Mouse (Mus musculus) CH12.LX (cell line): ENCODE measurements around the gene Myo1a. TPM values are rescaled to one million over a fixed set of nuclear protein-coding genes. Genes with fewer than 3 reads are reported as not detected.

Experiments used
- DNase-seq: peaks from one replicate; pipeline ENCODE4 v3.0.0-alpha.2; 2013; ENCODE audit errors: extremely low read depth
- H3K27ac ChIP-seq: 2 replicates; pipeline ENCODE4 v1.5.1; 2012; ENCODE audit warnings: low read depth, mild to moderate bottlenecking, control low read depth, moderate library complexity; ENCODE audit not compliant: insufficient read depth
- H3K27me3 ChIP-seq: replicated peaks from 2 replicates; pipeline ENCODE3; 2012; ENCODE audit warnings: inconsistent platforms
- H3K36me3 ChIP-seq, 2 experiments: replicated peaks in 1 of 2; 2 replicates each; pipeline versions ENCODE3 to v1.6.1; 2012; ENCODE audit warnings: inconsistent platforms in 1 of 2, low read length in 1 of 2, mild to moderate bottlenecking in 1 of 2, mixed read lengths in 1 of 2, moderate library complexity in 1 of 2; ENCODE audit not compliant: control insufficient read depth in 1 of 2, insufficient read depth in 1 of 2
- H3K4me1 ChIP-seq, 2 experiments: 2 replicates each; pipeline ENCODE4 v1.6.1; 2012; ENCODE audit warnings: inconsistent platforms in 1 of 2, moderate library complexity in 1 of 2; ENCODE audit not compliant: insufficient read depth in 2 of 2, control insufficient read depth in 1 of 2
- H3K4me2 ChIP-seq: 2 replicates; pipeline ENCODE4 v1.6.1; 2012; ENCODE audit warnings: low read depth, mild to moderate bottlenecking, control low read depth; ENCODE audit not compliant: poor library complexity, insufficient read depth, severe bottlenecking
- H3K4me3 ChIP-seq, 3 experiments: fragments of 150-350 bp in 1 of 3; sonication (generic) in 1 of 3; replicated peaks in 1 of 3; 2 replicates each; pipeline versions ENCODE3 to v1.5.1; 2011 to 2012; ENCODE audit warnings: low read depth in 2 of 3, low read length in 2 of 3, mild to moderate bottlenecking in 2 of 3, moderate library complexity in 2 of 3, control low read depth in 1 of 3, improper control_type of control experiment in 1 of 3, inconsistent platforms in 1 of 3, mixed read lengths in 1 of 3; ENCODE audit not compliant: poor library complexity in 1 of 3
- H3K79me2 ChIP-seq: replicated peaks from 2 replicates; pipeline ENCODE4 v1.6.1; 2012; ENCODE audit warnings: mild to moderate bottlenecking, moderate library complexity; ENCODE audit not compliant: control insufficient read depth, poor library complexity, insufficient read depth, severe bottlenecking; ENCODE audit errors: extremely low read depth
- H3K9ac ChIP-seq: 2 replicates; pipeline ENCODE4 v1.6.1; 2012; ENCODE audit warnings: low read depth, mild to moderate bottlenecking, control low read depth, moderate library complexity; ENCODE audit not compliant: insufficient read depth
- H3K9me3 ChIP-seq: replicated peaks from 2 replicates; pipeline ENCODE3; 2012; ENCODE audit warnings: low read length, inconsistent platforms, mixed read lengths
- BHLHE40 ChIP-seq: IDR thresholded peaks from 2 replicates; pipeline ENCODE4 v1.6.1; 2011; ENCODE audit warnings: mild to moderate bottlenecking, low read depth, low read length, improper control_type of control experiment
- CHD1 ChIP-seq: IDR thresholded peaks from 2 replicates; pipeline ENCODE4 v1.6.1; 2012; ENCODE audit warnings: low read depth, low read length, improper control_type of control experiment, inconsistent platforms
- CHD2 ChIP-seq: IDR thresholded peaks from 2 replicates; pipeline ENCODE4 v1.6.1; 2011; ENCODE audit warnings: low read length, improper control_type of control experiment
- CTCF ChIP-seq, 2 experiments: IDR thresholded peaks in 1 of 2; conservative IDR thresholded peaks in 1 of 2; 2 replicates each; pipeline ENCODE4 v1.5.1; 2011 to 2012; ENCODE audit warnings: low read depth in 2 of 2, low read length in 2 of 2, improper control_type of control experiment in 1 of 2, inconsistent platforms in 1 of 2, mild to moderate bottlenecking in 1 of 2, moderate library complexity in 1 of 2
- E2F4 ChIP-seq: IDR thresholded peaks from 2 replicates; pipeline ENCODE4 v1.6.1; 2011; ENCODE audit warnings: low read depth, low read length, improper control_type of control experiment; ENCODE audit not compliant: insufficient replicate concordance
- ELF1 ChIP-seq: IDR thresholded peaks from 2 replicates; pipeline ENCODE4 v1.6.1; 2014; ENCODE audit warnings: low read depth, mild to moderate bottlenecking, inconsistent platforms, low read length, improper control_type of control experiment
- EP300 ChIP-seq: IDR thresholded peaks from 2 replicates; pipeline ENCODE4 v1.6.1; 2011; ENCODE audit warnings: low read length, improper control_type of control experiment
- ETS1 ChIP-seq: conservative IDR thresholded peaks from 2 replicates; pipeline ENCODE4 v1.6.1; 2012; ENCODE audit warnings: low read depth, mild to moderate bottlenecking, inconsistent platforms, low read length, improper control_type of control experiment, moderate library complexity
- GABPA ChIP-seq: IDR thresholded peaks from 2 replicates; pipeline ENCODE4 v1.6.1; 2012; ENCODE audit warnings: low read depth, low read length, improper control_type of control experiment, inconsistent platforms; ENCODE audit not compliant: insufficient replicate concordance
- HCFC1 ChIP-seq: IDR thresholded peaks from 2 replicates; pipeline ENCODE4 v1.6.1; 2012; ENCODE audit warnings: low read depth, mild to moderate bottlenecking, inconsistent platforms, low read length, improper control_type of control experiment
- IRF4 ChIP-seq: IDR thresholded peaks from 2 replicates; pipeline ENCODE4 v1.6.1; 2014; ENCODE audit warnings: low read depth, mild to moderate bottlenecking, inconsistent platforms, low read length, improper control_type of control experiment
- JUN ChIP-seq: IDR thresholded peaks from 2 replicates; pipeline ENCODE4 v1.6.1; 2011; ENCODE audit warnings: low read depth, mild to moderate bottlenecking, low read length, improper control_type of control experiment, moderate library complexity; ENCODE audit not compliant: insufficient read depth
- JUND ChIP-seq: conservative IDR thresholded peaks from 2 replicates; pipeline ENCODE4 v1.6.1; 2011; ENCODE audit warnings: low read depth, low read length, improper control_type of control experiment
- KAT2A ChIP-seq: IDR thresholded peaks from 2 replicates; pipeline ENCODE4 v1.6.1; 2012; ENCODE audit warnings: low read length, improper control_type of control experiment, inconsistent platforms; ENCODE audit not compliant: insufficient replicate concordance
- MAFK ChIP-seq: IDR thresholded peaks from 2 replicates; pipeline ENCODE4 v1.6.1; 2011; ENCODE audit warnings: low read length, improper control_type of control experiment; ENCODE audit not compliant: insufficient replicate concordance
- MAX ChIP-seq: IDR thresholded peaks from 2 replicates; pipeline ENCODE4 v1.6.1; 2011; ENCODE audit warnings: low read length, improper control_type of control experiment
- MAZ ChIP-seq: IDR thresholded peaks from 2 replicates; pipeline ENCODE4 v1.6.1; 2012; ENCODE audit warnings: low read depth, mild to moderate bottlenecking, inconsistent platforms, low read length, improper control_type of control experiment, moderate library complexity
- MEF2A ChIP-seq: IDR thresholded peaks from 2 replicates; pipeline ENCODE4 v1.6.1; 2014; ENCODE audit warnings: low read depth, mild to moderate bottlenecking, inconsistent platforms, low read length, improper control_type of control experiment, borderline replicate concordance
- MXI1 ChIP-seq: IDR thresholded peaks from 2 replicates; pipeline ENCODE4 v1.6.1; 2011; ENCODE audit warnings: mild to moderate bottlenecking, low read depth, low read length, improper control_type of control experiment
- MYC ChIP-seq: IDR thresholded peaks from 2 replicates; pipeline ENCODE4 v1.6.1; 2011; ENCODE audit warnings: low read depth, mild to moderate bottlenecking, improper control_type of control experiment, low read length
- NELFE ChIP-seq: IDR thresholded peaks from 2 replicates; pipeline ENCODE4 v1.6.1; 2011; ENCODE audit warnings: low read depth, low read length, improper control_type of control experiment
- NRF1 ChIP-seq: IDR thresholded peaks from 2 replicates; pipeline ENCODE4 v1.6.1; 2014; ENCODE audit warnings: low read depth, mild to moderate bottlenecking, inconsistent platforms, low read length, improper control_type of control experiment, moderate library complexity
- RAD21 ChIP-seq: IDR thresholded peaks from 2 replicates; pipeline ENCODE4 v1.6.1; 2011; ENCODE audit warnings: low read depth, mild to moderate bottlenecking, low read length, improper control_type of control experiment, moderate library complexity
- RCOR1 ChIP-seq: conservative IDR thresholded peaks from 2 replicates; pipeline ENCODE4 v1.6.1; 2012; ENCODE audit warnings: low read depth, mild to moderate bottlenecking, inconsistent platforms, low read length, improper control_type of control experiment
- SMC3 ChIP-seq: IDR thresholded peaks from 2 replicates; pipeline ENCODE4 v1.6.1; 2011; ENCODE audit warnings: low read depth, low read length, improper control_type of control experiment
- TCF12 ChIP-seq: IDR thresholded peaks from 2 replicates; pipeline ENCODE4 v1.6.1; 2014; ENCODE audit warnings: low read depth, mild to moderate bottlenecking, inconsistent platforms, low read length, improper control_type of control experiment
- USF1 ChIP-seq: IDR thresholded peaks from 2 replicates; pipeline ENCODE4 v1.6.1; 2014; ENCODE audit warnings: low read depth, mild to moderate bottlenecking, inconsistent platforms, low read length, improper control_type of control experiment
- USF2 ChIP-seq: conservative IDR thresholded peaks from 2 replicates; pipeline ENCODE4 v1.6.1; 2011; ENCODE audit warnings: low read depth, low read length, improper control_type of control experiment
- ZC3H11A ChIP-seq: IDR thresholded peaks from 2 replicates; pipeline ENCODE4 v1.6.1; 2012; ENCODE audit warnings: low read depth, mild to moderate bottlenecking, inconsistent platforms, low read length, improper control_type of control experiment
- ZKSCAN1 ChIP-seq: IDR thresholded peaks from 2 replicates; pipeline ENCODE4 v1.6.1; 2012; ENCODE audit warnings: low read depth, inconsistent platforms, low read length, improper control_type of control experiment, borderline replicate concordance
- ZMIZ1 ChIP-seq: IDR thresholded peaks from 2 replicates; pipeline ENCODE4 v1.6.1; 2012; ENCODE audit warnings: low read depth, mild to moderate bottlenecking, inconsistent platforms, low read length, improper control_type of control experiment
- ZNF384 ChIP-seq: IDR thresholded peaks from 2 replicates; pipeline ENCODE4 v1.6.1; 2012; ENCODE audit warnings: low read depth, low read length, improper control_type of control experiment, inconsistent platforms
- dilution Hi-C: fragments of 300-500 bp; cut with MboI; formaldehyde crosslinking; loops from 2 replicates; pipeline ENCODE4 v1.14.3; 2020; ENCODE audit warnings: low sequenced_read_pairs; ENCODE audit not compliant: extremely low pct_unique_long_range_greater_than_20kb, extremely low pct_ligation_motif_present
- in situ Hi-C: fragments of 300-500 bp; cut with MboI; formaldehyde crosslinking; loops from 3 replicates; pipeline ENCODE4 v1.14.3; 2019; ENCODE audit warnings: low sequenced_read_pairs, low pct_ligation_motif_present, low pct_unique_long_range_greater_than_20kb, mixed read lengths
- polyA plus RNA-seq: library from polyadenylated mRNA; unstranded; fragments of >175 nt; gene quantifications from 2 replicates; pipeline ENCODE4 v1.2.1, GENCODE M21; 2012; ENCODE audit warnings: low read depth; ENCODE audit not compliant: insufficient read length
- total RNA-seq, 2 experiments: library from RNA; depleted of rRNA; stranded (reverse); fragments of 300-350 nt in 1 of 2; fragments of >200 nt in 1 of 2; gene quantifications; 2 replicates each; pipeline ENCODE4 v1.2.3; 2012 to 2014

The Myo1a gene
- total and polyA plus RNA-seq, 3 experiments: 0.08 to 2.3 (median 0.36) TPM

DNA sequence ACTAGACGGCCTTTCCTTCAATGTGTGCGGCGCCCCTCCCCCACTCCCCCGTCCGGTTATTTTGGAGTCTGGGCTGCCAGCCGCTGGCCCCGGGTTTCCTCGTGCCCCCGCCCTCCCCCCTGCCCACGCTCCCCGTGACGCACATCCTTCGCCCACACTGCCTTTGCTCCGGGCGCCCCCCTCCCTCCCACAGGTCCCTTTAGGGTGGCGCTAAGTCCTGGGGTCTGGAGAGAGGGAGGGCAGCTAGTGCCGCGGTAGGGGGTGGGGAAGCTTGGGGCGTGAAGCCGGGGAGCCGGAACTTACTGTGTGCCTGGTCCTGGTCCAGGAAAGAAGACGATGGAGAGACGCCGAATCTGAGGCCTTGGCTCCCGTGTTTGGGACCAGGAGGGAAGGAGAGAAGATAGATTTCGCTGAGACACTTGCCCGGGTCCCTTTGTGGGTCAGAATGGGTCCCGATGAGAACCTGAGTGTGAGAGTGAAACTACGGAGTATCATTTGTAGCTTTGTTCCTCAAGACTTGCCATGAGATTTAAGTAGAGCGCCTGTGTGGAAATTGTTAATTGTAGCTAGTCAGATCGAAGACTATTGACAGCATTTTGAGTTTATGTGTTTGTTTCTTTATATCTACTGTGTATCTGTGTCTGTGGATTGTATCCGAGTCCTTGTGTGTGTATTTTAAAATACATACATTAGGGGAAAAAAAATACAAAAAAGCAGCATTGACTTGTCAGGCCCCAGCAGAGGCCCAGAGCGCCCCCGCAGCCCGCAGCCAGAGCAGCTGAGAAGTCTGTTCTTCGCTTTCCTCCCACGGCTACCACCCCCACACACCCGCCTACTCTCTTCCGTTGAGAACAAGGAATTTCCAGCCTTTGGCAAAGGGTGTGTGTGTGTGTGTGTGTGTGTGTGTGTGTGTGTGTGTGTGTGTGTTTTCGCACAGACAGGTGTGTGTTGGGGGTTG, 36.6 kb upstream of the Myo1a start, which contains the start of gene Nab2:
Nab2 (minus strand) TSS at position 476 of the 958 bp plus-strand sequence.
- Histone ChIP-seq H3K9me3 (no peaks in the 10 kb centered on the region), H3K36me3 (peaks cover 0 to 12% of the 10 kb centered on the region in 2 experiments), H3K79me2 (no peaks in the 10 kb centered on the region), H3K27ac (peak within 1 kb of the TSS; percentile 87), H3K9ac (peak within 1 kb of the TSS; percentile 93), H3K4me2 (peak within 1 kb of the TSS; percentile 77), H3K4me1 (peaks cover 7 to 50% of the 10 kb centered on the region in 2 experiments), H3K27me3 (peaks cover 26% of the 10 kb centered on the region), H3K4me3 (peak within 1 kb of the TSS; percentile 56 to 72 (median 59))
- TF ChIP-seq JUN (no peak), ZKSCAN1 (no peak), TCF12 (peak; percentile 50; the same call in 1 of the 2 replicates), MAX (0 out of 2 replicates have a peak, but pooled peaks have one; percentile 23), RCOR1 (no peak), HCFC1 (peak; percentile 37; the same call in 1 of the 2 replicates), SMC3 (peak; percentile 15; the same call in 1 of the 2 replicates), RAD21 (no peak; the same call in none of the 2 replicates), CTCF (conservative IDR thresholded peaks at IDR 0.05 in 1 of 2, IDR thresholded peaks at IDR 0.05 in 1 of 2; ENCODE audit: low read depth in 2 of 2, low read length in 2 of 2) (peak in 1 of 2 experiments; percentile 59; a peak in 2 of 4 replicates), E2F4 (no peak), IRF4 (peak; percentile 59), EP300 (peak; percentile 7; the same call in 1 of the 2 replicates), NELFE (peak; percentile 65), USF1 (no peak), USF2 (no peak), ZMIZ1 (0 out of 2 replicates have a peak, but pooled peaks have one; percentile 38), CHD2 (peak; percentile 85; the same call in 1 of the 2 replicates), MEF2A (peak; percentile 36), MAFK (no peak), ETS1 (peak; percentile 77), MAZ (peak; percentile 90), CHD1 (peak; percentile 86), JUND (no peak), MYC (peak; percentile 16; the same call in 1 of the 2 replicates), BHLHE40 (peak; percentile 78), ZNF384 (peak; percentile 70; the same call in 1 of the 2 replicates), GABPA (no peak), KAT2A (0 out of 2 replicates have a peak, but pooled peaks have one; percentile 27), MXI1 (peak; percentile 52; the same call in 1 of the 2 replicates), ELF1 (peak; percentile 45), NRF1 (no peak), ZC3H11A (no peak)
- dilution Hi-C loops (no loop called here), in situ Hi-C loops (no loop called here)
- DNase-seq: peak; percentile 72
